Mouse (Mus musculus) brain, adult 10 weeks (tissue): ENCODE data around the gene Cyp2c54. TPM values are rescaled to one million over a fixed set of nuclear protein-coding genes. Genes with fewer than 3 reads are reported as not detected.

Source experiments
- polyA plus RNA-seq: library from polyadenylated mRNA; stranded (reverse); fragments of 350-450 nt; fragmentation: Illumina TruSeq; extraction: RNeasy Lipid Tissue Mini Kit (QIAGEN cat#74804); gene quantifications from one replicate; pipeline ENCODE4 v1.2.3, GENCODE M21; 2015; ENCODE audit warnings: low read depth, low replicate concordance

Cyp2c54 gene
- not detected for polyA plus RNA-seq

DNA sequence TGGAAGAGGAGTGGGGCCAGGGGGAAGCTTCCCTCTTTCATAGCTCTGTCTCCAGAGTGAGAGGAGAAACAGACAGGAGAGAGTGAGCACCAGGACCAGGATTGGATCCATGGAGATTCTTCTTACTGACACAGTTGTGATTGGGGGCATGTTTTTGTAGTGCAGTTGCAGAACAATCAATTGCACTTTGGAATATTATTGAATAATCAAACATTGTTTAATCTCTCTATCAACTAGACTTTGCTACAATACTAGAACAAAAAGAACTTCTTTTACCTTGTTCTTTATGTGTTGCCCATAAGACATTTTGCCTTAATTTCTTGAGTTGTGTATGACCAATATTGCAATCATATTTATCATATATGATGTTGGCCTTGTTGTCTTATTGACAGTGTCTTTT is at the start of gene Cyp2c54:
Cyp2c54 (minus strand) TSS at position 127 of the 400 bp plus-strand sequence.

DNA sequence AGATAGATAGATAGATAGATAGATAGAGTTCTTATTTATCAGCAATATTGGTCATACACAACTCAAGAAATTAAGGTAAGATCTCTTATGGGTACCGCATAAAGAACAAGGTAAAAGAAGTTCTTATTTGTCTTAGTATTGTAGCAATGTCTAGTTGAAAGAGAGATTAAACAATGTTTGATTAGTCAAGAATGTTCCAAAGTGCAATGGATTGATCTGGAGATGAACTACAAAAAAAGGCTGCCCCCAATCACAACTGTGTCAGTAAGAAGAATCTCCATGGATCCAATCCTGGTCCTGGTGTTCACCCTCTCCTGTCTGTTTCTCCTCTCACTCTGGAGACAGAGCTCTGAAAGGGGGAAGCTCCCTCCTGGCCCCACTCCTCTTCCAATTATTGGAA is 15.8 kb upstream of the Cyp2c54 start, which contains the start of gene Cyp2c50:
Cyp2c50 (plus strand) TSS at position 268 of the 400 bp plus-strand sequence.

DNA sequence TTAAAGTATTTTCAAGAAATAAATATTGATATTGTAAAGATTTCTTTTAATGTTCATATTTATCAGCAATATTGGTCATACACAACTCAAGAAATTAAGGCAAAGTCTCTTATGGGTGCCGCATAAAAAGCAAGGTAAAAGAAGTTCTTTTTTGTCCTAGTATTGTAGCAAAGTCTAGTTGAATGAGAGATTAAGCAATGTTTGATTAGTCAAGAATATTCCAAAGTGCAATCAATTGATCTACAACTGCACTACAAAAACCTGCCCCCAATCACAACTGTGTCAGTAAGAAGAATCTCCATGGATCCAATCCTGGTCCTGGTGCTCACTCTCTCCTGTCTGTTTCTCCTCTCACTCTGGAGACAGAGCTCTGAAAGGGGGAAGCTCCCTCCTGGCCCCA is 81.5 kb downstream of the Cyp2c54 start, which contains the start of gene Cyp2c37:
Cyp2c37 (plus strand) TSS at position 285 of the 400 bp plus-strand sequence.

Other genes starting within 250 kb of the Cyp2c54 start
- not detected for gene Cyp2c69, start 187.0 kb downstream of the Cyp2c54 start, polyA plus RNA-seq
- gene Cyp2c37, start 81.4 kb downstream of the Cyp2c54 start, polyA plus RNA-seq = 0.24 TPM
- gene Cyp2c50, start 15.9 kb upstream of the Cyp2c54 start, polyA plus RNA-seq = not detected
- gene Cyp2c70, start 113.5 kb upstream of the Cyp2c54 start, polyA plus RNA-seq = not detected
- gene Pdlim1, start 198.0 kb upstream of the Cyp2c54 start, polyA plus RNA-seq = 20.5 TPM